Mouse (Mus musculus): ENCODE results near the gene Pla2g12a. TPM values are rescaled to one million over a fixed set of nuclear protein-coding genes. Genes with fewer than 3 reads are reported as not detected.

The Pla2g12a gene
- polyA plus RNA-seq, 1 experiment, result 67.0 TPM

- 96% methylated on average over 2 of the region's 2 CpGs for WGBS
- H3K27ac ChIP-seq (ENCODE audit: control insufficient read depth, insufficient read depth, low read length), result no peak overlapping the region
- peaks cover 26% of the 10 kb centered on the region for H3K4me1 ChIP-seq (replicated peaks; ENCODE audit: control insufficient read depth, insufficient read depth, low read length)
- no peak for TF ChIP-seq POLR2A (IDR thresholded peaks at IDR 0.05; ENCODE audit: control insufficient read depth, extremely low read depth, insufficient read depth, low read length, poor library complexity)
- TF ChIP-seq CTCF (IDR thresholded peaks at IDR 0.05; ENCODE audit: borderline replicate concordance, control insufficient read depth, extremely low read depth, insufficient read depth, low read length, poor library complexity), result no peak
- H3K27me3 ChIP-seq (ENCODE audit: control insufficient read depth, insufficient read depth, low read length), result no peaks in the 10 kb centered on the region
- no peaks in the 10 kb centered on the region for H3K36me3 ChIP-seq (ENCODE audit: control insufficient read depth, insufficient read depth, low read length)
- DNase-seq, result no peak
- H3K4me3 ChIP-seq (ENCODE audit: control insufficient read depth, insufficient read depth, low read length), result no peak overlapping the region
Observed at GRCm38 (mm10) chr3:129879913-129880312, 1.5 kb downstream of the Pla2g12a start.

GRCm38 (mm10) chr3:129880925-129881593 lies 2.7 kb downstream of the Pla2g12a start:
- no peak for TF ChIP-seq CTCF (IDR thresholded peaks at IDR 0.05; ENCODE audit: borderline replicate concordance, control insufficient read depth, extremely low read depth, insufficient read depth, low read length, poor library complexity)
- no peak for TF ChIP-seq POLR2A (IDR thresholded peaks at IDR 0.05; ENCODE audit: control insufficient read depth, extremely low read depth, insufficient read depth, low read length, poor library complexity)
- Histone ChIP-seq H3K27me3 (ENCODE audit: control insufficient read depth, insufficient read depth, low read length) (no peaks in the 10 kb centered on the region), H3K4me3 (ENCODE audit: control insufficient read depth, insufficient read depth, low read length) (no peak overlapping the region), H3K27ac (ENCODE audit: control insufficient read depth, insufficient read depth, low read length) (peak overlapping the region; percentile 84), H3K4me1 (replicated peaks; ENCODE audit: control insufficient read depth, insufficient read depth, low read length) (peaks cover 26% of the 10 kb centered on the region), H3K36me3 (ENCODE audit: control insufficient read depth, insufficient read depth, low read length) (no peaks in the 10 kb centered on the region)
- WGBS, result 48% methylated on average over 8 of the region's 8 CpGs
- peak; percentile 37 for DNase-seq

GRCm38 (mm10) chr3:129885577-129885976 lies 7.2 kb downstream of the Pla2g12a start:
- Histone ChIP-seq H3K36me3 (ENCODE audit: control insufficient read depth, insufficient read depth, low read length) (peaks cover 6% of the 10 kb centered on the region; the same call in 1 of the 2 replicates), H3K4me1 (replicated peaks; ENCODE audit: control insufficient read depth, insufficient read depth, low read length) (peaks cover 20% of the 10 kb centered on the region), H3K4me3 (ENCODE audit: control insufficient read depth, insufficient read depth, low read length) (no peak overlapping the region), H3K27me3 (ENCODE audit: control insufficient read depth, insufficient read depth, low read length) (no peaks in the 10 kb centered on the region), H3K27ac (ENCODE audit: control insufficient read depth, insufficient read depth, low read length) (no peak overlapping the region)
- WGBS, result 96% methylated on average over 9 of the region's 9 CpGs
- DNase-seq, result no peak
- no peak for TF ChIP-seq CTCF (IDR thresholded peaks at IDR 0.05; ENCODE audit: borderline replicate concordance, control insufficient read depth, extremely low read depth, insufficient read depth, low read length, poor library complexity)

- peaks cover 13% of the 10 kb centered on the region for H3K4me1 ChIP-seq (replicated peaks; ENCODE audit: control insufficient read depth, insufficient read depth, low read length)
- H3K27ac ChIP-seq (ENCODE audit: control insufficient read depth, insufficient read depth, low read length), result no peak overlapping the region
- no peaks in the 10 kb centered on the region for H3K27me3 ChIP-seq (ENCODE audit: control insufficient read depth, insufficient read depth, low read length)
- WGBS, result 91% methylated on average over 5 of the region's 5 CpGs
- DNase-seq, result no peak
- peaks cover 13% of the 10 kb centered on the region for H3K36me3 ChIP-seq (ENCODE audit: control insufficient read depth, insufficient read depth, low read length)
- TF ChIP-seq CTCF (IDR thresholded peaks at IDR 0.05; ENCODE audit: borderline replicate concordance, control insufficient read depth, extremely low read depth, insufficient read depth, low read length, poor library complexity) (no peak), POLR2A (IDR thresholded peaks at IDR 0.05; ENCODE audit: control insufficient read depth, extremely low read depth, insufficient read depth, low read length, poor library complexity) (no peak)
- no peak overlapping the region for H3K4me3 ChIP-seq (ENCODE audit: control insufficient read depth, insufficient read depth, low read length)
Observed at GRCm38 (mm10) chr3:129886430-129886829, 8.0 kb downstream of the Pla2g12a start.

- Histone ChIP-seq H3K4me1 (replicated peaks; ENCODE audit: control insufficient read depth, insufficient read depth, low read length) (peaks cover 2% of the 10 kb centered on the region), H3K27me3 (ENCODE audit: control insufficient read depth, insufficient read depth, low read length) (no peaks in the 10 kb centered on the region)
- 96% methylated on average over 13 of the region's 13 CpGs for WGBS
Observed at GRCm38 (mm10) chr3:129887779-129888517, 9.5 kb downstream of the Pla2g12a start.

GRCm38 (mm10) chr3:129892003-129892402 lies 13.6 kb downstream of the Pla2g12a start:
- TF ChIP-seq CTCF (IDR thresholded peaks at IDR 0.05; ENCODE audit: borderline replicate concordance, control insufficient read depth, extremely low read depth, insufficient read depth, low read length, poor library complexity), result no peak
- no peak for TF ChIP-seq POLR2A (IDR thresholded peaks at IDR 0.05; ENCODE audit: control insufficient read depth, extremely low read depth, insufficient read depth, low read length, poor library complexity)
- DNase-seq, result no peak
- Histone ChIP-seq H3K4me1 (replicated peaks; ENCODE audit: control insufficient read depth, insufficient read depth, low read length) (no peaks in the 10 kb centered on the region), H3K27me3 (ENCODE audit: control insufficient read depth, insufficient read depth, low read length) (no peaks in the 10 kb centered on the region), H3K36me3 (ENCODE audit: control insufficient read depth, insufficient read depth, low read length) (peaks cover 29% of the 10 kb centered on the region), H3K4me3 (ENCODE audit: control insufficient read depth, insufficient read depth, low read length) (no peak overlapping the region), H3K27ac (ENCODE audit: control insufficient read depth, insufficient read depth, low read length) (no peak overlapping the region)
- WGBS, result 93% methylated on average over 5 of the region's 5 CpGs

More at GRCm38 (mm10) chr3:129887779-129888517, 9.5 kb downstream of the Pla2g12a start:
- Histone ChIP-seq H3K27ac (ENCODE audit: control insufficient read depth, insufficient read depth, low read length) (no peak overlapping the region), H3K36me3 (ENCODE audit: control insufficient read depth, insufficient read depth, low read length) (peaks cover 21% of the 10 kb centered on the region), H3K4me3 (ENCODE audit: control insufficient read depth, insufficient read depth, low read length) (no peak overlapping the region)
- no peak for TF ChIP-seq POLR2A (IDR thresholded peaks at IDR 0.05; ENCODE audit: control insufficient read depth, extremely low read depth, insufficient read depth, low read length, poor library complexity)
- no peak for TF ChIP-seq CTCF (IDR thresholded peaks at IDR 0.05; ENCODE audit: borderline replicate concordance, control insufficient read depth, extremely low read depth, insufficient read depth, low read length, poor library complexity)
- DNase-seq, result no peak
